Mouse (Mus musculus) bone marrow macrophage, adult 2 months (primary cell): ENCODE results near the gene Sectm1b. TPM values are rescaled to one million over a fixed set of nuclear protein-coding genes. Genes with fewer than 3 reads are reported as not detected.

ENCODE experiments used
- H3K27ac ChIP-seq: 2 replicates; pipeline ENCODE4 v1.5.1; 2012; ENCODE audit warnings: low read depth, low read length; ENCODE audit not compliant: insufficient read depth
- H3K4me1 ChIP-seq: 2 replicates; pipeline ENCODE4 v1.6.1; 2012; ENCODE audit warnings: low read length; ENCODE audit not compliant: control insufficient read depth, insufficient read depth
- H3K4me3 ChIP-seq: 2 replicates; pipeline ENCODE4 v1.5.1; 2012; ENCODE audit warnings: mild to moderate bottlenecking, low read length, moderate library complexity; ENCODE audit not compliant: insufficient read depth
- CTCF ChIP-seq: IDR thresholded peaks from 2 replicates; pipeline ENCODE4 v1.5.1; 2012; ENCODE audit warnings: low read depth, mild to moderate bottlenecking, low read length, moderate library complexity
- POLR2A ChIP-seq: IDR thresholded peaks from 2 replicates; pipeline ENCODE4 v1.6.1; 2012; ENCODE audit warnings: mild to moderate bottlenecking, low read depth, low read length, borderline replicate concordance
- polyA plus RNA-seq: library from polyadenylated mRNA; stranded (reverse); fragments of >200 nt; gene quantifications from 2 replicates; pipeline ENCODE4 v1.2.4, GENCODE M21; 2012; ENCODE audit not compliant: missing spikeins, insufficient read depth, insufficient read length

Sectm1b gene
- polyA plus RNA-seq, 1 experiment: not detected

DNA sequence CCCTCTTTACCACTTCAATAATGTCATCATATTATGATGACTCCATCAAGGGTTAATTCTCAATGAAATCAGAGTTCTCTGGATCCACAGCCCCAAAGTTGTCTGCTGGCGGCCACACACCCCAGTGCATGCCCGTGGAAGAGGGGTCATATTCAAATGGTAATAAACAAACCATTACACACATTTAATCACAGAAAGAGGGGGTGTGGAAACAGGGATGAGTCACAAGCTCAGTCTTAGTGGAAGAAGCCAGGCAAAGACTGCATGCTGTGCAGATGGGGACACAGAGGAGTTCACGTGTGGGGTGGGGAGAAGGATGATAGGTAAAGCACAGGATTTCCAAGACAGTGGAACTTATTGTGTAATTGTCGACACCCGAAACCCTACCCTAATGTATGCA, 59.1 kb downstream of the Sectm1b start:
- no peak overlapping the region for H3K4me3 ChIP-seq
- H3K4me1 ChIP-seq: peaks cover 9% of the 10 kb centered on the region
- H3K27ac ChIP-seq: no peak overlapping the region
- TF ChIP-seq POLR2A (no peak), CTCF (no peak)

Other genes starting within 250 kb of the Sectm1b start
- gene Fasn, start 239.0 kb downstream of the Sectm1b start, polyA plus RNA-seq: 6.9 and 8.1 TPM in 2 replicates
- gene Ccdc57, start 130.7 kb downstream of the Sectm1b start, polyA plus RNA-seq: 3.0 and 4.1 TPM in 2 replicates
- 45.2 and 50.5 TPM in 2 replicates for gene Slc16a3, start 115.1 kb downstream of the Sectm1b start, polyA plus RNA-seq
- 80.3 and 87.4 TPM in 2 replicates for gene Csnk1d, start 72.2 kb downstream of the Sectm1b start, polyA plus RNA-seq
- gene Cd7, start 24.2 kb downstream of the Sectm1b start, polyA plus RNA-seq: not detected in 2 replicates
- 0.88 TPM in 1 of 2 replicates, not detected in the other for gene Sectm1a, start 17.7 kb upstream of the Sectm1b start, polyA plus RNA-seq
- gene Tex19.2, start 55.1 kb upstream of the Sectm1b start, polyA plus RNA-seq: not detected in 2 replicates
- gene Tex19.1, start 82.6 kb upstream of the Sectm1b start, polyA plus RNA-seq: not detected in 2 replicates
- not detected in 2 replicates for gene Uts2r, start 96.7 kb upstream of the Sectm1b start, polyA plus RNA-seq
- gene Hexdc, start 140.9 kb upstream of the Sectm1b start, polyA plus RNA-seq: 5.0 and 9.6 TPM in 2 replicates
- 12.7 and 17.1 TPM in 2 replicates for gene Ogfod3, start 141.1 kb upstream of the Sectm1b start, polyA plus RNA-seq
- 67.2 and 67.9 TPM in 2 replicates for gene Cybc1, start 165.8 kb upstream of the Sectm1b start, polyA plus RNA-seq
- 19.4 and 20.8 TPM in 2 replicates for gene Narf, start 173.7 kb upstream of the Sectm1b start, polyA plus RNA-seq
- gene Foxk2, start 196.4 kb upstream of the Sectm1b start, polyA plus RNA-seq: 12.8 and 15.5 TPM in 2 replicates